Mouse (Mus musculus) E14TG2a.4 (cell line): ENCODE results near the gene Hemgn.

ENCODE experiments used
- CTCF ChIP-seq: conservative IDR thresholded peaks from 2 replicates; pipeline ENCODE4 v1.5.1; 2014; ENCODE audit warnings: low read length
- NANOG ChIP-seq: IDR thresholded peaks from 2 replicates; pipeline ENCODE4 v1.6.1; 2014; ENCODE audit warnings: borderline replicate concordance, low read length, mixed read lengths
- POU5F1 ChIP-seq: IDR thresholded peaks from 2 replicates; pipeline ENCODE4 v1.6.1; 2014; ENCODE audit warnings: low read length, borderline replicate concordance

DNA sequence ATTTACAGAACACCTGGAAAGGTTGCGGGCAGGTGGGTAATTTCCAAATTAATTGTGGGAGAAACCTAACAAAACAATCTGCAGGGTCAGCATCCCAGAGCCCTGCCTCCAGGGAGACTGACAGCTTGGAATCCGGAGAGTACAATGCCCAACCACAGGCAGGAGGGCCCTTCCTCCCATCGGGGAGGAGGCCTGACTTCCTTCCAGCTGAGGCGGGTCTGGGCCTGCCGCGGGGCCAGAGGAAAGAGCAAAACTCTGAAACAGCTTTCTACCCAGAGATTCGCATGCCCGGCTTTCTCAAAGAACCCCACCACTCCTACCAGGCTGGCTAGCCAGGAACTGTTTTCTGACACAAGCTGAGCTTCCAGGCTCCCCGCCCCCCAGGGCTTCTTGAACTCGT is 60.3 kb downstream of the Hemgn start:
- TF ChIP-seq CTCF (no peak), POU5F1 (no peak), NANOG (no peak)
